Mouse (Mus musculus) naive thymus-derived CD4-positive, alpha-beta T cell, adult 5 months (primary cell): ENCODE measurements around the gene Pdf. TPM values are rescaled to one million over a fixed set of nuclear protein-coding genes. Genes with fewer than 3 reads are reported as not detected.

Source experiments
- polyA plus RNA-seq: library from polyadenylated mRNA; unstranded; fragments of 100-300 nt; shearing (Covaris generic); gene quantifications from one replicate; pipeline ENCODE4 v1.2.1, GENCODE M21; 2017

Pdf gene
- polyA plus RNA-seq: 13.1 TPM

GRCm38 (mm10) chr8:107048061-107048941, at the start of gene Pdf:
TSS of gene Pdf (minus strand) at chr8:107048614.

DNA sequence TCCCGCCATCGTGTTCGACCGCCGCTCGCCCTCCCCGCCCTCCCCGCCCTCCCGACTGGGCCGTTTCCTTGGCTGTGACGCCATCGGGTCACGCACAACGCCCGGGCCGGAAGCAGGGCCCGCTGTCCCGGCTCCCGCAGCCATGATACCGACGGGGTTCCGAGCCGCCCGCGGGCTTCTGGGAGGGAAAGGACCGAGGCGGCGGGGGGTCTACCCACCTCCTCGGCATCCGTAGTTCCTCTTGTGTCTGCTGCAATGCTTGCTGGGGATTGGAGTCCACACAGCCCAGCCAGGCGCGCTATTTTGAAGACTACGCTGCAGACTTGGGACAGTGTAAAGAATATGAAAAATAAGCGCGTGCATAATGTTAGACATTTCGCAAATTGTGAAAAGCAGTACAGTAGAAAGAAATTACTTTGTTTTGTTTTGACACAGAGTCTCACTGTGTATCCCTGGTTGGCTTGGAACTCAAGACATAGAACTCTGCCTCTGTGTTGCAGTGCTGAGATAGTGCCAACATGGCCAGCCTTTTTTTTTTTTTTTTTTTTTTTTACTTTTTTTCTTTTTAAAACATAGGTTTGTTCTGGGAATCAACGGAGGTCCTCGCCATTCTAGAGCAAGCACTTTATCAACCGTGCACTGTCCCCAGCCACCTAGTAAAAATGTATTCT, 48.1 kb upstream of the Pdf start, which contains the start of gene Terf2:
Gene Terf2 (minus strand): TSS at position 182 of the 671 bp plus-strand sequence.

DNA sequence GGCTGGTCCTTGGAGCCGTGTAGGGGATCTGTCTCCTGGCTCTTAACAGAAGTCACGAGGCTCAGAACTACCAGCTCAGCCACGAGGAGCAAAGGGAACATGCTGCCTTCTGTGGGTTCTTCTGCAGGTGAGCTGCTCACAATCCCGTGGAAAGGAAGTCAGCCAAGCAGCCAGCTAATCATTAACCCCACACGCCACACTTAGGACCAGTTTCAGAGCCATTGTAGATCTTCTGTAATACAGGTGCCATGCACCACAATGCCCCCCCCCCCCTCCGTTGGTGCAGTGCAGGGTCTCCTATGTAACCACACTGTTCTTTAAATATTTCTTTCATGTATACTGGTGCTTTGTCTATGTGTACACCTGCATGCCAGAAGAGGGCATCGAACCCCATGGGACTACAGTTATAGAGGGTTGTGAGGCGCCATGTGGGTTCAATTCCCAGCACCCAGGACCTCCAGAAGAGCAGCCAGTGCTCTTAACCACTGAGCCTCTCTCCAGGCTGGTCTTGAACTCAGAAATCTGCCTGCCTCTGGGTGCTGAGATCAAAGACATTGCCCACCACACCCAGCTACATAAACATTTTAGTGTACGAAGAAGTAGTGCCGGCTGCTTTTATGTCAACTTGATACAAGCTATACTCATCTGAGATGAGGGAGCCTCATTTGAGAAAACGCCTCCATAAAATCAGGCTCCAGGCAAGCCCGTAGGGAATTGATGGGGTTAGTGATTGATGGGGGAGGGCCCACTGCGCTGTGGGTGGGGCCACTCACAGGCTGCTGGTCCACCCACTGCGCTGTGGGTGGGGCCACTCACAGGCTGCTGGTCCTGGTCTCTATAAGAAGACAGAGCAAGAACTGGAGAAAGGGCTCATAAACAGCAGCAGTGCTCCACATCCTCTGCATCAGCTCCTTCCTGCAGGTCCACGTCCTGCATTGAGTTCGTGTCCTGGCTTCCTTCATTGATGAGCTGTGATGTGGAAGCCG, 17.4 kb upstream of the Pdf start, which contains the start of gene Tmed6:
Gene Tmed6 (minus strand): TSS at position 134 of the 986 bp plus-strand sequence.

DNA sequence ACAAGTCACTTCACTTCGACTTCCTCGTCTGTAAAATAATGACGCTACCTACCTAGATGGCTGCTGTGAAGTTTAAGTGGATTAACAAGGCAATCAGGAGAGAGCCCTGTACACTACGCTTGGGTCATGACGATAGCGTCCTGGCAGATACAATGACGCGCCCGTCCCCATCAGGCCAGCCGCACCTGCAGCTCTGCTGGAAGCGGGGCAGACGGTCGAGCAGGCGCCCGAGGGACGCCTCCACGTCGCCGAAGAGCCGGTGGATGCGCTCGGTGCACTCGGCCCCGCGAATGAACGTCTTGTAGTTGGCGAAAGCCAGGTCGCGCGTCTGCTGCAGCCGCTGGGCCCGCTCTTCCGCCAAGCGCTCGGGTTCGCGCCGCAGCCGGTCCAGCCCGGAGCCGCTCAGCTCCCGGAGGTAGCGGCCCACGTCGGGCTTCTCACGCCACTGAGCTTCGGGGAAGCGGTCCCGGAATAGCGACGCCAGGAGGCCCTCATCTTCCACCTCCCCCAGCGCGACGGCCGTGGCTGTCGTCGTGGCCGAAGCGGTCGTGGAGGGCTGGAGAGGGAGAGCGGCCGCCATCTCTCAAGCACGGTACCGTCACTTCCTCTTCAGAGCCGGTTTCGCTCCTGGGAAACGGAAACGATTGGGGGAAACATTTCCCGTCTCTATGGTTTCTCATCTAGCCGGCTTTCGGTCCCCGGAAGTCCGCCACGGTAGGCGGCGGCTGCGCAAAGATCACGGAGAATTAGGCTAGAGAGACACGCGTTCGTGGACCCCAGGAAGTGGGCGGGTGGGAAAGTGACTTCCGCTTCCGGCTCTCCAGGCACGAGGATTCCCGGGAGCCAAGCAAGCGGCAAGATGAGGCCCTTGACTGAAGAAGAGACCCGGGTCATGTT, 7.9 kb upstream of the Pdf start, which contains the start of the genes Cog8 and Nip7:
Gene Cog8 (minus strand): TSS at position 614 of the 897 bp plus-strand sequence.
Gene Nip7 (plus strand): TSS at position 802 of the 897 bp plus-strand sequence.

DNA sequence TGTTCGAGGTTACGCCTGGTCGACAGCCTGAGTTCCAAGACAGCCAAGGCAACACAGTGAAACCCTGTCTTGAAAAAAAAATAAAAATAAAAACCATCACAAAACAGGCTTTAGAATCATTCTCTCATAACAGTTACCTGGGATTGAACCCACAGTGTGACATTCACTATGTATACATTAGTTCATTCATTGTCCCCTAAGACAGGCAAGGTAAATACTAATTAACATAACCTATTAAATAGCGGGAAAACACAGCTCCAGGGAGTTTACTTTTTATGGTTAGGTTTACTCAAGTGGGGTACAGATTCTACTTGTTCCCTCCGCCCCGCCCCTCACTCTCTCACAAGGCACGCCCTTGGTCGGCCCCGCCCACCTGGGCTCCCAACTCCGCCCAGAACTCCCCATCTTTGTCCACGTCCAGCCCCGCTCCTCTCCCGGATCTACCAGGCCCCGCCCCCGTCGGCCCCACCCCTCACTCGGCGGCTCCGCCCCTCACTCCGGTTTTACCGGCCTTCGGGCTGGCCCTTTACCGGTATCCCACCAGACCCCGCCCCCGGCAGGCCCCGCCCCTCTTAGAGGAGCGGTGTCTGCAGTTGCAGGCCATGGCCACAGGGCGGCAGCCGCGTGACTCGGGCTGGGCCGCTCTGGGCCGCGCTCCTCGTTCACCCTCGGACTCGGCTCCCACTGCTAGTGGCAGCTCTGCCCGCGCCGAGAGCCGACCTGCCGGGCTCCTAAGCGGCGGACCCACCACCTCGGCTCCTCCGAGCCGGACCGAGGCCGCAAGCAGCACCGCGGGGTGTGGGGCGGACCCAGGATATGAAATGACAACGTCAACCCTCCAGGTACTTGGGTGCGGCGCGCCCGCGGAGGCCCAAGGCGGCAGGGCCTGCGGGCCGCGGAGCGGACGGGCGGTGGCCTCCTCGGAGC, 17.5 kb downstream of the Pdf start, which contains the start of gene Vps4a:
Gene Vps4a (plus strand): TSS at position 573 of the 927 bp plus-strand sequence.

Other genes with a start within 250 kb of the Pdf start
- gene Has3, start 178.4 kb downstream of the Pdf start, polyA plus RNA-seq: not detected
- gene Utp4, start 155.0 kb downstream of the Pdf start, polyA plus RNA-seq: 97.1 TPM
- gene Sntb2, start 112.9 kb downstream of the Pdf start, polyA plus RNA-seq: 8.3 TPM
- 59.3 TPM for gene Vps4a, start 17.4 kb downstream of the Pdf start, polyA plus RNA-seq
- gene Cog8, start 8.1 kb upstream of the Pdf start, polyA plus RNA-seq: 55.0 TPM
- 61.7 TPM for gene Nip7, start 8.3 kb upstream of the Pdf start, polyA plus RNA-seq
- not detected for gene Tmed6, start 17.0 kb upstream of the Pdf start, polyA plus RNA-seq
- 34.9 TPM for gene Terf2, start 47.9 kb upstream of the Pdf start, polyA plus RNA-seq
- gene Cyb5b, start 102.0 kb upstream of the Pdf start, polyA plus RNA-seq: 45.2 TPM
- gene Nfat5, start 244.9 kb upstream of the Pdf start, polyA plus RNA-seq: 14.2 TPM